Mouse (Mus musculus) erythroblast, embryonic 14.5 days (primary cell): ENCODE results near the gene Snx3.

Source experiments
- GATA1 ChIP-seq: IDR thresholded peaks from 2 replicates; pipeline ENCODE4 v1.6.1; 2012; ENCODE audit warnings: low read length, inconsistent platforms, mixed read lengths
- TAL1 ChIP-seq: IDR thresholded peaks from 3 replicates; pipeline ENCODE4 v1.6.1; 2012; ENCODE audit warnings: low read length, inconsistent platforms, mixed read lengths

DNA sequence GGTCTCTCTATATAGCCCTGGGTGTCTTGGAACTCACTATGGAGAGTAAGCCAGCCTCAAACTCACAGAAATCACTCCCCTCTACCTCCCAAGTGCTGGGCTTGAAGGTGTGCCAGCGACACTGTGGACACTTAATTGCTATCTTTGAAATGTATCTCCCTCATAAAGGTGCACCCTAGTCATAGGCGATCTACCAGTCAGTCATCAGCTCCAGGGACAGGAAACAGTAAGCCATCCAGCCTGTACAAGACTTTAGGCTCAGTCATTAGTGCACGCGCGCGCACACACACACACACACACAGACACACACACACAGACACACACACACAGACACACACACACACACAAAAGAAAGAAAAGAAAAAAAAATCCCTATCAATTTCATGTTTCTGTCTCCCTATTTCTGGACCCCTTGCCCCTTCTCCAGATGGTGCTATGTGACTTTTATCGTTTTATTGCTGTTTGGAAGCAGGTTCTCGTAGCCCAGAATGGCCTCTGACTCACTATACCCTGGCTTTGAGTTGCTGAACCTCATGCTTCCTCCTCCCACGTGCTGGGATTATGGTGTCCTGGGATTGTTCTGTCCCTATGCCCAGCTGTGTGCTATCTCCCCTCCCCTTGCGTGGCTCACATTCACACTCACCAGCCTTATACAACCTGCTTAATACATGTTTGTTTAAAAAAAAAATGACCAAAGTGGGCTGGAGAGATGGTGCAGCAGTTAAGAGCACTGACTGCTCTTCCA is 9.6 kb upstream of the Snx3 start:
- TF ChIP-seq GATA1, result no peak
- TF ChIP-seq TAL1, result no peak
